Mouse (Mus musculus) 416B (cell line): ENCODE measurements around the gene Fggy.

ENCODE experiments used
- DNase-seq: peaks from one replicate; pipeline ENCODE4 v3.0.0; 2011; ENCODE audit warnings: low read depth

The Fggy gene

GRCm38 (mm10) chr4:95590878-95591277, 33.6 kb downstream of the Fggy start:
- DNase-seq: no peak

- no peak for DNase-seq
Measured at GRCm38 (mm10) chr4:95597208-95597607, 39.9 kb downstream of the Fggy start.

- DNase-seq: no peak
Measured at GRCm38 (mm10) chr4:95601776-95602175, 44.5 kb downstream of the Fggy start.

GRCm38 (mm10) chr4:95603254-95603653, 45.9 kb downstream of the Fggy start:
- DNase-seq: no peak

GRCm38 (mm10) chr4:95610663-95611062, 53.4 kb downstream of the Fggy start:
- DNase-seq: no peak

GRCm38 (mm10) chr4:95611390-95611789, 54.1 kb downstream of the Fggy start:
- DNase-seq: no peak

GRCm38 (mm10) chr4:95621046-95621445, 63.7 kb downstream of the Fggy start:
- DNase-seq: no peak

- DNase-seq: peak; percentile 5
Measured at GRCm38 (mm10) chr4:95624696-95625095, 67.4 kb downstream of the Fggy start.

- DNase-seq: no peak
Measured at GRCm38 (mm10) chr4:95625651-95626050, 68.3 kb downstream of the Fggy start.

GRCm38 (mm10) chr4:95626186-95626585, 68.9 kb downstream of the Fggy start:
- no peak for DNase-seq

GRCm38 (mm10) chr4:95634903-95635302, 77.6 kb downstream of the Fggy start:
- DNase-seq: no peak

- DNase-seq: peak; percentile 21
Measured at GRCm38 (mm10) chr4:95636937-95637749, 79.8 kb downstream of the Fggy start.

GRCm38 (mm10) chr4:95638063-95638462, 80.8 kb downstream of the Fggy start:
- DNase-seq: no peak

- no peak for DNase-seq
Measured at GRCm38 (mm10) chr4:95640831-95641230, 83.5 kb downstream of the Fggy start.

- DNase-seq: no peak
Measured at GRCm38 (mm10) chr4:95644048-95644447, 86.7 kb downstream of the Fggy start.

- no peak for DNase-seq
Measured at GRCm38 (mm10) chr4:95648801-95649551, 91.7 kb downstream of the Fggy start.

- DNase-seq: no peak
Measured at GRCm38 (mm10) chr4:95649552-95649905, 92.2 kb downstream of the Fggy start.

- DNase-seq: no peak
Measured at GRCm38 (mm10) chr4:95649980-95650379, 92.7 kb downstream of the Fggy start.

- DNase-seq: no peak
Measured at GRCm38 (mm10) chr4:95652044-95652443, 94.7 kb downstream of the Fggy start.

GRCm38 (mm10) chr4:95653296-95653912, 96.1 kb downstream of the Fggy start:
- no peak for DNase-seq

GRCm38 (mm10) chr4:95653913-95654301, 96.6 kb downstream of the Fggy start:
- DNase-seq: no peak

- no peak for DNase-seq
Measured at GRCm38 (mm10) chr4:95659024-95659423, 101.7 kb downstream of the Fggy start.

- peak; percentile 34 for DNase-seq
Measured at GRCm38 (mm10) chr4:95663596-95663995, 106.3 kb downstream of the Fggy start.
